Mouse (Mus musculus) brain, adult 10 weeks (tissue): ENCODE data around the gene Serinc3. TPM values are rescaled to one million over a fixed set of nuclear protein-coding genes. Genes with fewer than 3 reads are reported as not detected.

Source experiments
- polyA plus RNA-seq: library from polyadenylated mRNA; stranded (reverse); fragments of 350-450 nt; fragmentation: Illumina TruSeq; extraction: RNeasy Lipid Tissue Mini Kit (QIAGEN cat#74804); gene quantifications from one replicate; pipeline ENCODE4 v1.2.3, GENCODE M21; 2015; ENCODE audit warnings: low read depth, low replicate concordance

The Serinc3 gene
- polyA plus RNA-seq: 195 TPM

DNA sequence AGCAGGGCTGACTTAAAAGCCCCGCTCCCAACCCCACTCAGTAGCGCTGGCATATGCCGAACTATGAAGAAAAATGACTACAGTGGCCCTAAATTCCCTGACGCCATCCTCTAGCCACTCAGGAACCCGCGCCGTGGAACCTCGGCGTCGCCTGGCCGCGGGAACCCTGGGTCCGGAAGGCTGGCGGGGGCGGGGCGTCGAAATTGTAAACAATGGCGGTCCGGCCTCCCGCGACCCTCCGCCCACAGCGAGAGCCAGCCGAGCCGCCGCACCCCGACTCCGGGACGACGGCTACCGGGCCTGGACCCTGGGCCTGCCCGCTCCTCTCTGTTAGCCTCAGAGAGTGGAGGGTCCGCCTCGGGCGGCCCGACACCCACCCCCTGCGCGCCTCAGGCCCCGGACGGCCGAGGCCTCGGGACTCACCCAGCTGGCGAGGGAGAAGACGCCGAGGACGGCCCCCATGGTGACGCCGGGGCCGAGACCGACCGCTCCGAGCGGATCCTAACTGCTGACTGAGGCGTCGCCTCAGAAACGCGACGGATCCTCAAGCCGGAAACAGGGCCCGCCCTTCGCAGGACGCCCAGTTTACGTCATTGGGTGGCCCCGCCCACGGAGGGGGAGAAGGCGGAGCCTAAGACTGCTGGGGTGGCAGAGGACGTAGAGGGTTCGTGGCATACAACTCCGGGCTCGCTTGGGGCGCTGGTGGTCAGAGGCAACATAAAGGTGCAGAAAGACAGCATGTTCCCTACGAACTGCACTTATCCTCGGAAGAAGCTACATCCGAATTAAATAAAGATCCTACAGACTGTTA, at the start of gene Serinc3:
Gene Serinc3, minus strand, starts transcription at position 557 of the 811 bp plus-strand sequence.

DNA sequence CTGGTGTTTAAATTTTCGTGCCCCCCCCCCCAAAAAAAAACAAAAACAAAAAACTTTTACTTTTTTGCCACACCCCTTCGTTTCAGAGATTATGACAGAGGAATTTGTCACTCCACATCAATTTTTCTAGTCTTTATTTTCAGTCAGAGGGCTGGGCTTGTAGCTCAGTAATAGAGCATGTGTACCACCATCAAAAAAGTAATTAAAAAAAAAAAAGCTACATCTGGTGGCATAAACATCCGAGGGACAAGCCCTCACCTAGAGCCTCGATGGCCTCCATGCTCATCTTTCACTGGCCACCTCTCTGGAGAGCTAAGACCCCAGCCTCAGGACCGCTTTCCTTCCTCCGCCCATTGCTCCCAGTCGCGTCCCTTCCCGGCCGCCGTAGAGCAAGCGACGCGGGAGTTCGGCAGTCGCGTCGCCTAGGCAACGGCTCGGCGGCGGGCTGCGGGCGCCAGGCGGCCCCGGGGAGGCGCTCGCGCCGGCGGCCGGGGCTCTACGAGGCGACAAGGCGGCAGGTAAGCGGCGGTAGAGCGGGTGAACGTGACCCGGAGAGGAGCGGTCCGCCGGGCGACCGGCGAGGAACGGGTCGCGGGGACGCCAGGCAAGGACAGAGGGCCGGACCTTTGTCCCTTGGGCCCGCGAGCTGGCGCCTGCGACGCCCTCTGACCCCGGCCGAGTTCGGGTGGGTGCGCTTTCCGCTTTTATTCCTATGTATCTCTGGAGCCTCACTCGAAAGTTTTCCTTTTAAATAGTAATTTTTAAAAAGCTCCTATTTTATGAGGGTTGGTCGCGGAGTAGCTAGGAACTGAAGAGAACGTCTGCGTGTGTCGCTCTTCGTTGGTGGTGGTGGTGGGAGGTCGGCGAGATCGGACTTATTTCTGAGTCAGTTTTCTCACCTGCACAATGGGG, 13.3 kb upstream of the Serinc3 start, which contains the start of gene Pkig:
Gene Pkig, plus strand, starts transcription at position 412 of the 912 bp plus-strand sequence.

GRCm38 (mm10) chr2:163602101-163602971, 42.6 kb downstream of the Serinc3 start, which contains the start of gene Ttpal:
TSS of gene Ttpal (plus strand) at chr2:163602314.

Other genes with a start within 250 kb of the Serinc3 start
- 0.70 TPM for gene Jph2, start 247.1 kb downstream of the Serinc3 start, polyA plus RNA-seq
- 31.0 TPM for gene Oser1, start 220.4 kb downstream of the Serinc3 start, polyA plus RNA-seq
- gene Gdap1l1, start 206.7 kb downstream of the Serinc3 start, polyA plus RNA-seq: 74.6 TPM
- 20.6 TPM for gene Fitm2, start 172.5 kb downstream of the Serinc3 start, polyA plus RNA-seq
- gene R3hdml, start 152.8 kb downstream of the Serinc3 start, polyA plus RNA-seq: not detected
- gene Hnf4a, start 138.3 kb downstream of the Serinc3 start, polyA plus RNA-seq: not detected
- 44.8 TPM for gene Ttpal, start 42.8 kb downstream of the Serinc3 start, polyA plus RNA-seq
- gene Pkig, start 13.3 kb upstream of the Serinc3 start, polyA plus RNA-seq: 151 TPM
- 0.71 TPM for gene Ada, start 105.1 kb upstream of the Serinc3 start, polyA plus RNA-seq
- gene Ccn5, start 175.7 kb upstream of the Serinc3 start, polyA plus RNA-seq: 0.58 TPM
- gene Kcnk15, start 208.5 kb upstream of the Serinc3 start, polyA plus RNA-seq: not detected